Mouse (Mus musculus) ES-E14 (cell line): ENCODE measurements around the gene Fam240b.

ENCODE experiments used
- CHD2 ChIP-seq: IDR thresholded peaks from 2 replicates; pipeline ENCODE4 v1.6.1; 2014; ENCODE audit warnings: mild to moderate bottlenecking, low read depth, low read length, inconsistent platforms
- HCFC1 ChIP-seq: IDR thresholded peaks from 2 replicates; pipeline ENCODE4 v1.6.1; 2012; ENCODE audit warnings: low read length, inconsistent platforms, borderline replicate concordance; ENCODE audit not compliant: insufficient read depth
- ZC3H11A ChIP-seq: IDR thresholded peaks from 2 replicates; pipeline ENCODE4 v1.6.1; 2012; ENCODE audit warnings: low read depth, mild to moderate bottlenecking, inconsistent platforms, low read length, borderline replicate concordance
- ZNF384 ChIP-seq: IDR thresholded peaks from 2 replicates; pipeline ENCODE4 v1.6.1; 2012; ENCODE audit warnings: low read depth, low read length, inconsistent platforms

- TF ChIP-seq HCFC1 (peak; percentile 60; the same call in 1 of the 2 replicates), ZNF384 (no peak), CHD2 (no peak), ZC3H11A (no peak)
These were observed 65.3 kb downstream of the Fam240b start, which contains the start of gene Cdk20 for GRCm38 (mm10) chr13:64432017-64432995.
